Mouse (Mus musculus) left cerebral cortex, adult 11 months (tissue): ENCODE results near the gene Itpa.
"Not testable (repeated sequence)": the region's sequence is repeated elsewhere in the genome, so short reads cannot be mapped to it uniquely, and the experiment has no call there.

Experiments
- DNase-seq: peaks from one replicate; pipeline ENCODE4 v3.0.0; 2022; ENCODE audit warnings: low spot score

Itpa gene

DNA sequence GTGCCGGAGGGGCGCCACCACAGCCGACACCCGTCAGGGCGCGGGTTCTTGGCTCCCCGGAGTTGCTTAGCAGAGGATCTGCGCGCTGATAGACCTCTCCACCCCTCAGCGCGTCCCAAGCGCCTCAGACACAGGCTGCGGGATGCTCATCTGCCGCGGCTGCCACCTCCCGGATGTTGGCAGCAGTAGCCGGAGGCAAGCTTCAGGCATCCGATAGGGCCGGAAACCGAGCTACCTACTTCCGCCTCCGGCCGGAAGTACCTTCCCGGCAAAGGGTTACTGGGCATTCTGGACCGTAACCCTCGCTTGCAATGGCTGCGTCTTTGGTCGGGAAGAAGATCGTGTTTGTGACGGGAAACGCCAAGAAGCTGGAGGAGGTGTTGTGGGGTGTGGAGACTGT lies at the start of gene Itpa:
Gene Itpa (plus strand): TSS at position 52 of the 400 bp plus-strand sequence.
- DNase-seq = peak; percentile 79

- no peak for DNase-seq
These were observed 48.4 kb upstream of the Itpa start for GRCm38 (mm10) chr2:130618972-130619371.

DNA sequence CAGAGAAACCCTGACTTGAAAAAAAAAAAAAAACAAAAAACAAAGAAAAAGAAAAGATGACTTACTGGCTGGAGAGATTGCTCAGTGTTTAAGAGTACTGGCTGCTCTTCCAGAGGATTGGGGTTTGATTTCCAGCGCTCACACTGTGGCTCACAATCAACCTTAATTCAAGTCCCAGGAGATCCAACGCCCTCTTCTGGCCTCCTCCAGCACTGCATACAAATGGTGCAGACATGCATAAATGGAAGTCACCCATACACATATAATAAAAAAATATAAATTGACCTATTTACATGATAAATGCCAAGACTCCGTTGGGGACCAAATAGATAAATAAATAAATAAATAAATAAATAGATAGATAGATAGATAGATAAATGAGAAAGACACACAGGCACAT lies 39.0 kb upstream of the Itpa start:
- no peak for DNase-seq

- DNase-seq = no peak
These were observed 38.2 kb upstream of the Itpa start for GRCm38 (mm10) chr2:130629080-130629838.

GRCm38 (mm10) chr2:130629839-130630203 lies 37.6 kb upstream of the Itpa start, which contains the start of the genes Fastkd5 and Ubox5:
Gene Fastkd5 (minus strand): TSS chr2:130630027.
Gene Ubox5 (minus strand): TSS chr2:130630038.
- peak; percentile 73 for DNase-seq

GRCm38 (mm10) chr2:130632416-130632815 lies 35.0 kb upstream of the Itpa start:
- DNase-seq = no peak

- DNase-seq = no peak
These were observed 34.3 kb upstream of the Itpa start for GRCm38 (mm10) chr2:130632887-130633675.

DNA sequence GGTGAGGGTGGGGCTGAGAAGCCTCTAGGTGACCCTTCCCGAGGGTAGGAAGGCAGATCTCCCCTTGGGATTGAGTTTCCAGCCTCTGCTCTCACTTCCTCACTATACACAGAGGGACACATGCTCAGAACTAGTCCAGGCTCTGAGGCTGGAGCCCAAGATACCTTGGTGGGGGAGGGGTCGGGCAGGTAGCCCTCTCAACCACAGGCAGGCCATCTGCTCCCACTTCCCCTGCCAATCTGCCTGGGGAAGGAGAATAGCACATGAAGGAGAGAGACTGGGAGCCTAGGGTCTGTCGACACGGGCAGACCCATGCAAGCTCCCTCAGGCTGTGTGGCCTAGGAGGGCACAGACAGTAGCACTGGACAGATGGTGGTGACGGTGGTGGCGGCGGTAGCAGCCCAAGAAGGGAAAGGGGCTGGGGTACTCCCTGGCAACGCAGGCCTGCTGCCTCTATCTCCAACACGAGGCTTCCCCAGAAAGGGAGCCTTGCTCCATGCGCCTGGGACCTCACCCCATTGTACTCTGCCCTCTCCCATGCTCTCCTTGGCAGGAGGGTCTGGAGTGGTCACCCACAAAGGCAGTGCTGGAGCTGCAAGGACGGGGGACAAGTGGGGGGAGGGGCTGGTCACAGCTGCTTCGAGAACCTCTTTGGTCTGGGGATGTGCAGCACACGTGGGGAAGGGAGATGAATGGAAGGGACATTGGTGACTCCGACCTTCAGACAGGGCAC lies 33.2 kb upstream of the Itpa start:
- DNase-seq = no peak

GRCm38 (mm10) chr2:130634739-130635411 lies 32.5 kb upstream of the Itpa start:
- DNase-seq = no peak

DNA sequence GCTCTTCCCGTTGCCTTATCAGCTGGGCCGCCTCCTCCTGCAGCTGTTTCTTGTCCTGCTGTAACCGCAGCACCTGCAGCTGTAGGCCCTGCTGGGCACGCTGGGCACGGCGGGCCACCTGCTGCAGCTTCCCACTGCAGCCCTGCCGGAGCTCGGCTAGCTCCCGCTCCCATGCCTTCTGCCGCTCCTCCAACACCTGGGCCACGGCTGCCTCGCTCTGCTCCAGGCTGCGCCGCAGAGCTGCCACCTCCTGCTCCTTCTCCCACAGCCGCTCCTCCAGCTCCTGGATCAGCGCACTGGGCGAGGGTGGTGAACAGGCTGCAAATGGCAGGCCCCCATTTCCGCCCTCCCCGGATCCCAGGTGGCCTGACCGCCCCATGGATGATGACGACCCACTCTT lies 31.6 kb upstream of the Itpa start:
- no peak for DNase-seq

- no peak for DNase-seq
These were observed 29.3 kb upstream of the Itpa start for GRCm38 (mm10) chr2:130638101-130638611.

DNA sequence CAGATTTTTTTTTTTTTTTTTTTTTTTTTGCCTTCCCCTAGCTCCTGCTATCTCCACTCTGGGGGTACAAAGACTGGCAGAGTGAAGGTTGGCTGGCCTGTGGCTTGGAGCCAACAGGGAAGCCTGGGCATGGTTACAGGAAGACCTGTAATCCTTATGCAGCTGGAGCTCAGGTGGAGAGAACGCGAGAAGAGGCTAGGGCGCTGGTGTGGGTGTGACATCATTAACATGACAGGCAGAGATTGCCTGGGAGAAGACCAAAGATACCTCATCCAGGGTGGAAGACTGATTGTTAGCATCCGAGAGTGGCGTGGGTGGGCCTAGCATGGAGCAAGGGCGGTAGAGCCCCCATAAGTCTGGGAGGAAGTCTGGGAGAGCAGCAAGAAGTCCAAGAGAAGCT lies 28.1 kb upstream of the Itpa start:
- DNase-seq = no peak

DNA sequence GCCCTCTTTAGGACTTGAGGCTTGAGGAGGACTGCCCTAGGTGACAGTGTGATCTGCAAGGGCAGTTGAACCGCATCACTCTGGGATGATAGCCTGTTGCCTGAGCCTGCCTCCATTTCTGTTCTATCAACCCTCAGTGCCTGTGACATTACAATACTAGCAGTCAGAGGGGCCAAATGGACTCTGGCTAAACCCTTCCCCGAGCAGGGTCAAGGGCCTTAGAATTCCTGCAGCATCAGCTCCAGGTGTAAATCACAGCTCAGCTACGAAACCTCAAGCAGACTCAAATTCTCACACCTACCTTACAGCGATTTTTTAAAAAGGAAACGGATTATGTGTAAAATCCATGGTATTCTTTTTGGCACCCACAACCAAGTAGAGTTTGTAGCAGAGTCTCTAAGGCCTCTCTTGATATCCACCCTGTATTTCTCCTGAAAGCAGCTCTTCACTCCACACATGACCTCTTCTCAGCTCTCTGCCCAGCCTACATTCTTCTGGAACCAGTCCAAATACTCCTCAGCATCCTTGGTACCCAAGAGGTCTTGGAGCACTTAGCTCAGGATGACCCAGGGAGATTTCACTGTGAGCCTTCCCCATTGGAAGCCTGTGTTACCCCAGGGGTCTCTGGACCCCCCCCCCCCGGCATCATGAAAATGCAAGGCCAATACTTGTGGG lies 25.9 kb upstream of the Itpa start:
- DNase-seq = no peak

- no peak for DNase-seq
These were observed 25.2 kb upstream of the Itpa start for GRCm38 (mm10) chr2:130642197-130642660.

DNA sequence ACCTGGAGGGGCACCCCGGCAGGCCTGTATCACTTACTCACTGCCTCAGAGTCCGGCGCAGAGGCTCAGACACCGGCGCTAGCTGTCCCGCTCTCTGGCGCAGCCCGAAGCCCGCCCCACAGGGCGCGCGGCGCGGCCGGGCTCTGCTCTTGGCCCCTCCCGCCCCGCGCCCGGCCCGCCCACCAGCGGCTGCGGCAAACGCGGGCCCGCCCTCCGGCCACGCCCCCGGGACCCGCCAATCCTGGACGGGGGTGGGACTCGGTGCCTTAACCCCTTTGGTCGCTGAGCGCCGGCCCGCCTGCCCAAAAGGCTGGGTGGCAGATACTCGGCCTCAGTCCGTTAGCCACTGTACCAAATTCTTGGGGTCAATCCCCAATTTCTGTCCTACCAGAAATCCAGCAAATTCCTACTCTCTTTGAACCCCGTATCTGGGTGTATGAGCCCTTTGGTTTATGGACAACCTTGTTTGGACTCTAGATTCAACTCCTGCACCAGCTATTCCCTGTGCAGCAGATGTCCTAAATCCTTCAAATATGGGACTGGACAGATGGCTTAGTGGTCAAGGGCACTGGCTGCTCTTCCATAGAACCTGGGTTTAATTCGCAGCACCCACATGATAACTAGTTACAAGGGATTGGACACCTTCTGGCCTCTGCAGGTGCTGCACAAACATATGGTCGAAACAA lies 24.6 kb upstream of the Itpa start, which contains the start of gene Lzts3:
Gene Lzts3 (minus strand): TSS at position 120 of the 686 bp plus-strand sequence.
- DNase-seq = peak; percentile 86

- no peak for DNase-seq
These were observed 22.2 kb upstream of the Itpa start for GRCm38 (mm10) chr2:130645198-130645597.

DNA sequence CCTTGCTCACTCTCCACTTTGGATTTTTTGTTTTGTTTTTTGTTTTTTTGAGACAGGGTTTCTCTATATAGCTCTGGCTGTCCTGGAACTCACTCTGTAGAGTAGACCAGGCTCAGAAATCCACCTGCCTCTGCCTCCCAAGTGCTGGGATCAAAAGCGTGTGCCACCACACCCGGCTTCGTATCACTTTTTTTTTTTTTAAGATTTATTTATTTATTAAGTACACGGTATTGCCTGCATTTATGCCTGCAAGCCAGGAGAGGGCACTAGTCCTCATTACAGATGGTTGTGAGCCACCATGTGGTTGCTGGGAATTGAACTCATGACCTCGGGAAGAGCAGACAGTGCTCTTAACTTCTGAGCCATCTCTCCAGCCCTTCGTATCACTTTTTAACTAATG lies 18.4 kb upstream of the Itpa start:
- not testable (repeated sequence) for DNase-seq

DNA sequence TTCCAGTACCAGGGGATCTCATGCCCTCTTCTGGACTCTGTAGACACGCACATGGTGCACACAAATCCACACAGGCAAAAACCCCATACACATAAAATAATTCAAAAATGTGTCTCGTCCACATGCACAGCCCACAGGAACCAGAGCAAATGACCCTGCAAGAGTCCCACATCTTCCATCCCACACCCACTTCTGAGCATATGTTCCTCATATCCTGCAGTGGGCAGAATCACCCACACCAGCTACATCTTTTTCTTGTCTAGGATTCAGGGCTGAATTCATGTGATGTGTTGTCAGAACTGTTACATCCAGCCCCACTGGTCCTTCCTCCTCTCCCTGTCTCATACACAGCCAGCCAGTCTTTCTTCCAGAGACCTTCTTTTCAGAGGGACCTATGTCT lies 14.1 kb upstream of the Itpa start:
- DNase-seq = no peak

DNA sequence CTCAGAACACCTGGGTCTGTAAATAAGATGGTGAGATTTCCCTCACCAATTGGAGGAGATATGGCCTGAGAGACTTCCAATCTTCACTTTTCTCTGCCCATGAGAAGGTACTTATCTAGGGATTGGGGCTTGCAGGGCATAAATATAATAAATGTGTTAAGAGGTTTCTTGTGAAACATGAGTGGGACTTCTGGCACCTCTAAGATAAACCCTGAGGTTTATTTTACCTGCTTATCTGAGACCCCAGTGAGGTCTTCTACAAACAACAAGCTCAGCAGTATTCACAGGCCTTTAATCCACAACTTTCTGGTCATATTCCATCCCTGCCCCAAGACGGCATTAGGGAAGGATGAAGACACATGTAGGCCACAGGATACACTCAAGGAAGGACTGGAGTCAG lies 13.7 kb upstream of the Itpa start:
- DNase-seq = no peak

DNA sequence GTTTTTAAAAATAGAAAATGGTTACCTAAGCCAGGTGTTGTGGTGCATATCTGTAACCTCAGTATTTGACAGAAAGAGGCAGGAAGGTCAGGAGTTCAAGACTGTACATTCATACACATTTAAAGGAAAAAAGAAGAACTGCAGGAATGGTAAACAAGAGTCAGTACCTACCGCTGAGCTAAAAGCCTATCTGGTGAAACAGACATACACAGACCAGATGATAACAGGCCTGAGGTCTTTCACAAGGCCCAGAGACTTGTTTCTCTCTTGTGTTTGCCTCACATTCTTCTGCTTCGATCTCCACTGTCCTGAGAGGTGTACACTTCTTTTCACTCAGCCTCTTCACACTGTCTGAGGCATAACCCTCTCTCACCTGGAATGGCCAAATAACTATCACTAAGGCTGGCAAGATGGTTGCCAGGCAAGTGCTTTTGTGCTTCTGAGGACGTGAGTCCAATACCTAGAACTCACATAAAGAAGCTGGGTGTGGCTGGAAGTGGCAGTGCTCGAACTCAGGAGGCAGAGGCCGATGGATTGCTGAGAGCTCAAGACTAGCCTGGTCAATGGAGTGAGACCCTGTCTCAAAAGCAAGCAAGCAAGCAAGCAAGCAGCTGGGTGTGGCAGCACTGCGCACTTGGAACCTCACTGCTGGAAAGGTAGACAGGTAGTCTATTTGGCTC lies 11.6 kb upstream of the Itpa start:
- DNase-seq = no peak
